Mouse (Mus musculus): ENCODE data around the gene Slf2. TPM values are rescaled to one million over a fixed set of nuclear protein-coding genes. Genes with fewer than 3 reads are reported as not detected.

Slf2 gene
- polyA plus RNA-seq, 1 experiment from 2014 or later, result 7.5 TPM

- Histone ChIP-seq H3K4me2 (ENCODE audit: low read depth, low read length) (peak overlapping the region; percentile 91; the same call in 1 of the 2 replicates), H3K9me3 (ENCODE audit: low read length) (no peaks in the 10 kb centered on the region), H3K36me3 (replicated peaks; ENCODE audit: insufficient read depth, low read length) (peaks cover 25% of the 10 kb centered on the region), H3K4me3 (ENCODE audit: low read depth, low read length) (no peak overlapping the region), H3K27ac (ENCODE audit: low read depth) (peak overlapping the region; percentile 87), H3K9ac (replicated peaks) (no peak overlapping the region), H3K27me3 (ENCODE audit: insufficient read depth, low read length) (no peaks in the 10 kb centered on the region), H3K4me1 (ENCODE audit: insufficient read depth) (peaks cover 36% of the 10 kb centered on the region)
- TF ChIP-seq CTCF (IDR thresholded peaks at IDR 0.05; ENCODE audit: low read depth) (no peak), EP300 (IDR thresholded peaks at IDR 0.05; ENCODE audit: low read depth) (no peak)
- ATAC-seq (no peak), DNase-seq (no peak)
- WGBS (ENCODE audit: insufficient replicate concordance), result 48% methylated on average over 6 of the region's 6 CpGs
These were observed 82.8 kb downstream of the Slf2 start for GRCm38 (mm10) chr19:45013581-45014225.

GRCm38 (mm10) chr19:45014335-45014971, 83.5 kb downstream of the Slf2 start, which contains the start of gene Lzts2:
Gene Lzts2 (plus strand): TSS chr19:45014414.
- Histone ChIP-seq H3K36me3 (replicated peaks; ENCODE audit: insufficient read depth, low read length) (peaks cover 22% of the 10 kb centered on the region), H3K27me3 (ENCODE audit: insufficient read depth, low read length) (no peaks in the 10 kb centered on the region), H3K27ac (ENCODE audit: low read depth) (peak within 1 kb of the TSS; percentile 87), H3K4me3 (ENCODE audit: low read depth, low read length) (peak within 1 kb of the TSS; percentile 59), H3K4me2 (ENCODE audit: low read depth, low read length) (peak within 1 kb of the TSS; percentile 91), H3K9me3 (ENCODE audit: low read length) (no peaks in the 10 kb centered on the region), H3K4me1 (ENCODE audit: insufficient read depth) (peaks cover 36% of the 10 kb centered on the region), H3K9ac (replicated peaks) (peak within 1 kb of the TSS; percentile 72)
- DNase-seq (no peak), ATAC-seq (peak; percentile 57)
- 10% methylated on average over 10 of the region's 10 CpGs for WGBS (ENCODE audit: insufficient replicate concordance)
- no peak for TF ChIP-seq EP300 (IDR thresholded peaks at IDR 0.05; ENCODE audit: low read depth)

- Histone ChIP-seq H3K4me2 (ENCODE audit: low read depth, low read length) (peak overlapping the region; percentile 91), H3K36me3 (replicated peaks; ENCODE audit: insufficient read depth, low read length) (peaks cover 22% of the 10 kb centered on the region), H3K27me3 (ENCODE audit: insufficient read depth, low read length) (no peaks in the 10 kb centered on the region), H3K27ac (ENCODE audit: low read depth) (peak overlapping the region; percentile 87), H3K9ac (replicated peaks) (peak overlapping the region; percentile 72), H3K4me1 (ENCODE audit: insufficient read depth) (peaks cover 36% of the 10 kb centered on the region), H3K4me3 (ENCODE audit: low read depth, low read length) (peak overlapping the region; percentile 59), H3K9me3 (ENCODE audit: low read length) (no peaks in the 10 kb centered on the region)
- TF ChIP-seq CTCF (IDR thresholded peaks at IDR 0.05; ENCODE audit: low read depth) (no peak), EP300 (IDR thresholded peaks at IDR 0.05; ENCODE audit: low read depth) (no peak)
- DNase-seq (peak; percentile 60), ATAC-seq (peak; percentile 55)
- under 1% methylated on average over 24 of the region's 25 CpGs for WGBS (ENCODE audit: insufficient replicate concordance)
These were observed 84.0 kb downstream of the Slf2 start for GRCm38 (mm10) chr19:45014981-45015402.

- no peak for ATAC-seq
- Histone ChIP-seq H3K27ac (ENCODE audit: low read depth) (peak overlapping the region; percentile 87), H3K27me3 (ENCODE audit: insufficient read depth, low read length) (no peaks in the 10 kb centered on the region), H3K9ac (replicated peaks) (peak overlapping the region; percentile 72), H3K4me2 (ENCODE audit: low read depth, low read length) (peak overlapping the region; percentile 91), H3K4me3 (ENCODE audit: low read depth, low read length) (peak overlapping the region; percentile 59), H3K36me3 (replicated peaks; ENCODE audit: insufficient read depth, low read length) (peaks cover 16% of the 10 kb centered on the region), H3K9me3 (ENCODE audit: low read length) (no peaks in the 10 kb centered on the region), H3K4me1 (ENCODE audit: insufficient read depth) (peaks cover 36% of the 10 kb centered on the region)
- WGBS (ENCODE audit: insufficient replicate concordance), result 1% methylated on average over 34 of the region's 34 CpGs
- peak; percentile 68 for DNase-seq
- no peak for TF ChIP-seq CTCF (IDR thresholded peaks at IDR 0.05; ENCODE audit: low read depth)
- TF ChIP-seq EP300 (IDR thresholded peaks at IDR 0.05; ENCODE audit: low read depth), result no peak
These were observed 84.7 kb downstream of the Slf2 start for GRCm38 (mm10) chr19:45015518-45016281.

GRCm38 (mm10) chr19:45016341-45017215, 85.6 kb downstream of the Slf2 start:
- Histone ChIP-seq H3K4me3 (ENCODE audit: low read depth, low read length) (peak overlapping the region; percentile 59), H3K36me3 (replicated peaks; ENCODE audit: insufficient read depth, low read length) (peaks cover 9% of the 10 kb centered on the region; the same call in 1 of the 2 replicates), H3K4me1 (ENCODE audit: insufficient read depth) (peaks cover 36% of the 10 kb centered on the region), H3K4me2 (ENCODE audit: low read depth, low read length) (peak overlapping the region; percentile 91), H3K27ac (ENCODE audit: low read depth) (peak overlapping the region; percentile 87), H3K27me3 (ENCODE audit: insufficient read depth, low read length) (no peaks in the 10 kb centered on the region), H3K9ac (replicated peaks) (peak overlapping the region; percentile 72), H3K9me3 (ENCODE audit: low read length) (no peaks in the 10 kb centered on the region)
- TF ChIP-seq CTCF (IDR thresholded peaks at IDR 0.05; ENCODE audit: low read depth) (no peak), EP300 (IDR thresholded peaks at IDR 0.05; ENCODE audit: low read depth) (no peak)
- no peak for ATAC-seq
- DNase-seq, result peak; percentile 69
- WGBS (ENCODE audit: insufficient replicate concordance), result 2% methylated on average over 16 of the region's 18 CpGs
